Mouse (Mus musculus): ENCODE data around the gene Sfswap.

DNA sequence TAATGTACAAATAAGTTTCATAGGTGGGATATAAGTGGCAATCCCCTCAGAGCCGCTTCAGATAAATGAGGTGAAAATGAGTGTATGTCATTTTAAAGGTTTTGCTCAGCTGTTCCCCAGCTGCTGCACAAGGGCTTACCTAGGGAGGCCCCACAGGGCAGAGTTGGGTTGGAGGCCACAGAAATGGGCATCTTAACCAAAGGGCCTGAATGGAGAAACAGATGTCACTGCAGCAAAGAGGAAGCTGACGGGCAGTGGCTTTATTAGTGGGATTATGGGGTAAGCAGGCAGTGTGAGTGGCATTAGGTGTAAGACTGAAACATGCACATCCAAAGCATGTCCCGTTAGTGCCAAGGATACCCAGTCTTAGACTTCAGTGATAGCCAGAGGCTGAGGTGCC lies 20.9 kb downstream of the Sfswap start:
- TF ChIP-seq CTCF (IDR thresholded peaks at IDR 0.05; ENCODE audit: low read depth) (no peak), EP300 (IDR thresholded peaks at IDR 0.05; ENCODE audit: low read depth) (no peak)

Data from liver, embryonic 14.5 days (tissue).